Comparison of ENCODE assay signal across 19 mouse cellular contexts in genomic region chr11:52634189-52634588, GRCm38 (mm10).
DNase-seq lines count a peak whose midpoint lies in the region; ATAC-seq and TF ChIP-seq lines count a peak whose summit lies in the region.
"Had no signal": no experiment of that assay in that cellular context is flagged by ENCODE, and none has a peak within 500 bp of the region (broad histone marks: within the 10 kb centered on the region; RNA-seq: fewer than 3 reads in every experiment).

No protein-coding gene starts in this region.

- DNase-seq in hindbrain, postnatal 0 days (ENCODE audit: low spot score), result no peak
- DNase-seq in hindbrain, embryonic 14.5 days (ENCODE audit: low spot score), result no peak
- no peak for DNase-seq in liver, embryonic 14.5 days (ENCODE audit: low read depth in 3 of 3, low spot score in 3 of 3)
- DNase-seq in liver (no peak), 416B (ENCODE audit: low read depth) (peak; percentile 25), NIH3T3 (ENCODE audit: low read depth) (peak; percentile 20)
- no peak for DNase-seq in urinary bladder, postnatal 25 days (ENCODE audit: low spot score)
- DNase-seq: adrenal gland, postnatal 10 days; cerebellum, adult 11 months; cerebellum, adult 9-10 months; cerebellum, postnatal 36 days; heart, adult 2 months; kidney, adult 11 months; lung, adult 18-20 months; lung, postnatal 36 days; thymus, postnatal 4 days had no signal

- no peak for TF ChIP-seq EP300 in liver, embryonic 14.5 days (IDR thresholded peaks at IDR 0.05; ENCODE audit: low read depth)

- H3K27ac ChIP-seq in hindbrain, postnatal 0 days, result no peak overlapping the region
- H3K27ac ChIP-seq in hindbrain, embryonic 14.5 days, result no peak overlapping the region
- no peak overlapping the region for H3K27ac ChIP-seq in liver, embryonic 14.5 days
- H3K27ac ChIP-seq: forebrain, embryonic 13.5 days; heart, adult 2 months; neural tube, embryonic 13.5 days had no signal

- TF ChIP-seq CTCF in hindbrain, postnatal 0 days (IDR thresholded peaks at IDR 0.05; ENCODE audit: low read depth), result peak; percentile 45
- TF ChIP-seq CTCF in liver, embryonic 14.5 days (IDR thresholded peaks at IDR 0.05; ENCODE audit: low read depth), result 0 out of 2 replicates have a peak, but pooled peaks have one; percentile 17

- H3K36me3 ChIP-seq in hindbrain, postnatal 0 days (ENCODE audit: insufficient read depth, low read length), result no peaks in the 10 kb centered on the region
- H3K36me3 ChIP-seq in hindbrain, embryonic 14.5 days (replicated peaks; ENCODE audit: control insufficient read depth, insufficient read depth), result no peaks in the 10 kb centered on the region
- H3K36me3 ChIP-seq in liver, embryonic 14.5 days (replicated peaks; ENCODE audit: control insufficient read depth, insufficient read depth, low read depth), result no peaks in the 10 kb centered on the region
- H3K36me3 ChIP-seq: neural tube, embryonic 13.5 days had no signal

- 78% methylated on average over 3 of the region's 3 CpGs for WGBS in hindbrain, postnatal 0 days
- WGBS in hindbrain, embryonic 14.5 days, result 75% methylated on average over 3 of the region's 3 CpGs
- WGBS in liver, embryonic 14.5 days (ENCODE audit: insufficient replicate concordance), result 52% methylated on average over 3 of the region's 3 CpGs

- ATAC-seq in hindbrain, postnatal 0 days, result no peak
- ATAC-seq in hindbrain, embryonic 14.5 days (ENCODE audit: low FRiP score), result no peak
- no peak for ATAC-seq in liver, embryonic 14.5 days (ENCODE audit: insufficient read depth)
- ATAC-seq: forebrain, embryonic 13.5 days had no signal

- H3K27me3 ChIP-seq in hindbrain, postnatal 0 days (ENCODE audit: insufficient read depth, low read length), result no peaks in the 10 kb centered on the region
- no peaks in the 10 kb centered on the region for H3K27me3 ChIP-seq in hindbrain, embryonic 14.5 days (ENCODE audit: control insufficient read depth, insufficient read depth, low read length)
- H3K27me3 ChIP-seq in liver, embryonic 14.5 days (ENCODE audit: control insufficient read depth, insufficient read depth, low read length), result no peaks in the 10 kb centered on the region
- H3K27me3 ChIP-seq: forebrain, embryonic 13.5 days; neural tube, embryonic 13.5 days had no signal

- no peak overlapping the region for H3K4me3 ChIP-seq in hindbrain, postnatal 0 days (ENCODE audit: low read length)
- H3K4me3 ChIP-seq in hindbrain, embryonic 14.5 days (replicated peaks; ENCODE audit: low read length), result no peak overlapping the region
- no peak overlapping the region for H3K4me3 ChIP-seq in liver, embryonic 14.5 days (ENCODE audit: insufficient read depth in 1 of 2, low read depth in 2 of 2, low read length in 2 of 2)
- H3K4me3 ChIP-seq: forebrain, embryonic 13.5 days; heart, adult 2 months; neural tube, embryonic 13.5 days had no signal

- no peaks in the 10 kb centered on the region for H3K4me1 ChIP-seq in hindbrain, postnatal 0 days (ENCODE audit: insufficient read depth, low read length)
- peaks cover 12% of the 10 kb centered on the region for H3K4me1 ChIP-seq in hindbrain, embryonic 14.5 days (replicated peaks; ENCODE audit: control insufficient read depth, insufficient read depth, low read length)
- H3K4me1 ChIP-seq in liver, embryonic 14.5 days (replicated peaks; ENCODE audit: control insufficient read depth in 2 of 2, insufficient read depth in 2 of 2, low read length in 1 of 2), result no peaks in the 10 kb centered on the region

- H3K9ac ChIP-seq in hindbrain, postnatal 0 days (replicated peaks; ENCODE audit: low read length), result no peak overlapping the region
- no peak overlapping the region for H3K9ac ChIP-seq in hindbrain, embryonic 14.5 days
- H3K9ac ChIP-seq in liver, embryonic 14.5 days (replicated peaks), result no peak overlapping the region
- H3K9ac ChIP-seq: forebrain, embryonic 13.5 days; neural tube, embryonic 13.5 days had no signal

- H3K4me2 ChIP-seq in hindbrain, postnatal 0 days (ENCODE audit: low read depth, low read length), result no peak overlapping the region
- no peak overlapping the region for H3K4me2 ChIP-seq in hindbrain, embryonic 14.5 days (replicated peaks)
- H3K4me2 ChIP-seq in liver, embryonic 14.5 days (ENCODE audit: low read depth), result no peak overlapping the region
- H3K4me2 ChIP-seq: forebrain, embryonic 13.5 days; midbrain, embryonic 11.5 days; neural tube, embryonic 13.5 days had no signal

- no peaks in the 10 kb centered on the region for H3K9me3 ChIP-seq in hindbrain, postnatal 0 days (ENCODE audit: low read length)
- H3K9me3 ChIP-seq in hindbrain, embryonic 14.5 days (ENCODE audit: control insufficient read depth, low read length), result no peaks in the 10 kb centered on the region
- no peaks in the 10 kb centered on the region for H3K9me3 ChIP-seq in liver, embryonic 14.5 days (ENCODE audit: control insufficient read depth, low read length)
- H3K9me3 ChIP-seq: forebrain, embryonic 13.5 days; neural tube, embryonic 13.5 days had no signal

Comparison
In these comparisons a context has a peak if more than half of its experiments do, and no peak if none do; other contexts are left out.
1. DNase-seq: peak in 416B (single experiment) and NIH3T3 (single experiment); none in hindbrain, postnatal 0 days (single experiment), hindbrain, embryonic 14.5 days (single experiment), liver, embryonic 14.5 days (0 of 3), liver (single experiment) and urinary bladder, postnatal 25 days (single experiment).